Mouse (Mus musculus) kidney, postnatal 25 days (tissue): ENCODE results near the gene Fam166b.

Source experiments
- DNase-seq, 2 experiments: peaks; one replicate each; pipeline ENCODE4 v3.0.0; 2021; ENCODE audit warnings: mixed read lengths in 2 of 2

The Fam166b gene

DNA sequence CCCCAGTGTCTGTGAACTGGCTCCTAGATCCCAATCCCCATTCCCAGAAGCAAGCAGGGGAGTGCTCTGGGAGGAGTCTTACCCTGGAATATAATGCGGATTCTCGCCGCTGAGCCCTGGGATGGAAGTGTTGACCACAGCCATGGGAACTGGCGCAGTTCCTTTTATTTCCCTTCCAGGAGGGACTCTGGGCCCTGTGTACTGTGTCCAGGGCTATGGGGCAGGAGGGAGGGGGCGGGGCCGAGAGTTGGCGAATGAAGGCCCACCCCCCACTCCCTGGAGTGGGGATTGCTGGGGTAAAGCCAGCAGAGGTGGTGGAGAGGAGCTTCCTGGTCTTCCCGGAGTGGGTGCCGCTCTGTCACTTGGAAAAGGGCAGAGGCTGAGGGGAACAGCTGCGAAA, at the start of gene Fam166b:
TSS of gene Fam166b (minus strand) at position 189 of the 400 bp plus-strand sequence.
- peak; percentile 32 to 71 for DNase-seq

- no peak for DNase-seq
These were observed 49.6 kb upstream of the Fam166b start for GRCm38 (mm10) chr4:43478534-43478858.

GRCm38 (mm10) chr4:43477857-43478533, 49.1 kb upstream of the Fam166b start:
- DNase-seq = peak; percentile 91 to 93

DNA sequence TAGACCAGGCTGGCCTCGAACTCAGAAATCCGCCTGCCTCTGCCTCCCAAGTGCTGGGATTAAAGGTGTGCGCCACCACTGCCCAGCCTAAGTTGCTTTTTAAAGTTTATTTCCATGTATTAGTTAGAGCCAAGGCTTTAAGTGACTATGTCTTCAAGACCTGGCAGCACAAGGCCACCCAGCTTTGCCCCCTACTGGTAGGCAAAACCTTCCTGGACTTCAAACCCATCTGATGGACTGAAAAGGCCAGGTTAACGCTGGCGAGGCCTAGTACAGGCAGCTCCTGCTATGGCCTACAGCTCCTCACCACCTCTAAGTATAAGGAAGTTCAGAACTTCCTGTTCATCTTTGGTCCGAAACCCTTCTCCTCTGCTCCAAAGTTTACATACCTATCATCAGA, 47.7 kb upstream of the Fam166b start:
- peak; percentile 47 to 67 for DNase-seq

GRCm38 (mm10) chr4:43473636-43474035, 44.7 kb upstream of the Fam166b start:
- DNase-seq = no peak

DNA sequence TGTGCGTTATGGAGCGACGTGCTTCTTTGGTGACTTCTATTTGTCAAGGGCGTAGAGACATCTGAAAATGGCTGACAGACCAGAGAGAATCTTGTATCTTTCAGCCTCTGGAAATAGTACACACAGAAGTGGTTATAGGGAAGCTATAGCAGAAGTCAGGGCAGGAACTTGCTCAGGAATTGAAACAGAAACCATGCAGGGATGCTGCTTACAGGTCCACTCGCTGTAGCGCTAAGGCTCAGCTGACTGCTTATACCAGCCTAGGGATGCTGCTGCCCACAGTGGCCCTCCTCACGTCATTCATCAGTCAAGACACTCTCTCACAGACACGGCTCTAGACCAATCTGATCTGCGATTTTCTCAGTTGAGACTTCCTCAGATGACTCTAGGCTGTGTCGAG, 41.4 kb upstream of the Fam166b start:
- DNase-seq = no peak

DNA sequence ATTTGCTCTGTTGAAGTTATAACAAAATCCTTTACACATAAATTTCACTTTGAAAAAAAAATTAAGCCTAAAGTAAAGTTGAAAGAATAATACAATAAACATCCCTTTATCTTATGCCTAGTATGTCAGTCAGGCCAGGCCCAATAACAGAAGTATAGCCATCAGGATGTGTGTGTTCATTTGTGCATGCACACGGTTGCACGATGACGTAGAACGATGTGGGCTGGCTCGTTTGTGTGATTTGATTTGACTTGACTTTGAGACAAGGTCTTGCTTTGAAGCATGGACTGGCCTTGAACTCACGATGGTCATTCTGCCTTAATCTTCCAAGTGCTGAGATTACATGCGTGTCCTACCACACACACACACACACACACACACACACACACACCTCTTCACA, 37.9 kb upstream of the Fam166b start:
- DNase-seq = no peak

DNA sequence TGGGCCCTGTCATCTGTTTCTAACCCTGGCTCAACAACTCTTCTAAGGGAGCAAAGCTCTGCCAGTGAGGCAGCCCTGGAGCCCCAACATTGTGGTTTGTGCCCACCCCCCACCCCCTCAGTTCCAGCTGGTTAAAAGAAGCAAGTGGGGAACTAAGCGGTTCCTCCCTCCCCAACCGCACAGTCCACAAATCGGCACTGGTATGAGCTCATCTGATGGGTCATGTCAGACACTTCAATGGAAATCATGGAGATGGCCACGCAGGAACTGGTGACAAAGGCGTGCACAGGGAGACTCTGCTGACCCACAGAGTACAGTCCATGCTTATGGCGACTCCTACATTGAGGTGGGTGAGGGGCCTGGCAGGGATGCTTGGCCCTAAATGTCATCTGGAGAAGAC, 37.0 kb upstream of the Fam166b start:
- no peak for DNase-seq

GRCm38 (mm10) chr4:43463102-43463501, 34.2 kb upstream of the Fam166b start:
- DNase-seq = no peak

- no peak for DNase-seq
These were observed 28.2 kb upstream of the Fam166b start for GRCm38 (mm10) chr4:43457124-43457523.

DNA sequence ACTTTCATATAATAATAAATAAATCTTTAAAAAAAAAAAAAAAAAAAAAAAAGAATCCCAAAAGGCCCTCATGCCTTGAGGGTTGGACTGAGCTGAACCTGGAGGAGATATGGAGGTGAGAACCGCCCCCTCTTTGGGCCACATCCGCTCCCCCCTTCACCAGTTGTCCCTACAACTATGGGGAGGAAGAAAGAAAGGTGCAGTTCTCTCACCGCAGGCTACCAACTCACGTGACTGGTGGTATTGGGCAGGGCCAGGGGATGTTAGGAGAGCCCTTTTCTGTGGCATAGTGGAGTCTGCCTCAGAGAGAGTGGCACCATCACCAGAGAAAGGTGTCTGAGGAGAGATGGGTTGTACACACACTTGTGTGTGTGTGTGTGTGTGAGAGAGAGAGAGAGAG, 27.5 kb upstream of the Fam166b start:
- DNase-seq = no peak

DNA sequence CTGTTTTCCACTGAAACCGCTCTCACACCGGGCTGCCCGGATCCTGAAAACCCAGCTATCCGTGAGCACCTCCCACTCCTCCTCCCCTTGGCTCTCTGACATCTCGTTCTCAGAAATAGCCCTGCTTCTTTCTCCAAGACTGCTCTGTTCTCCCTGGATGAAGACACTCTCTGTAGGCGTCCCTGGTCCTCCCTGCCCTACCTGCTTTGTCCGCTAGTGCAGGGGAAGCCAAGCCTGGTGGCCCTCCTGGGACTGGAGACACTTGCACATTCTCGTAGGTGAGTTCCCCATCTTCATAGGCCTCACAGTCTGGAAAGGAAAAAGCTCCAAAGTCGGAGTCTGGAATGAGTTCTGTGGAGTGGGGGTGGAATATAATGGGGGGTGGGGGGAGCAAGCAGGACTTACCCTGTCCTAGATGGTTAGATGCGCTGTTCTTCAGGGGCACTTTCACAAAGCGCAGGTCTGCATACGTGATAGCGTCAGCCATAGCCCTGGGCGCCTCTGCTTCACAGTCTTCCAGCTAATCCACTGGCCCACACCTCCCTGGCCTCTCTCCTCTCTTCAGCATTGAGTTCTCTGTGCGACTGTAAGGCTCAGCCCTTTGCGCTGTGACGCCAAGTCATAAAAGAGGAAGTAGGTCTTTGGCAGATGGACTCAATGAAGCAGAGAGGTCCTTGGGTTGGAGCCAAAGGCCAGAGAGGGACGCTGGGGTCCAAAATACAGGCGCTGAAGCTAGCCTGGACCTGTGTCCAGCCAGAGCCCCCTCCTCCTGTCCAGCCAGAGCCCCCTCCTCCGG, 25.3 kb upstream of the Fam166b start, which contains the start of gene Cd72:
TSS of gene Cd72 (minus strand) at position 588 of the 796 bp plus-strand sequence.
- no peak for DNase-seq

DNA sequence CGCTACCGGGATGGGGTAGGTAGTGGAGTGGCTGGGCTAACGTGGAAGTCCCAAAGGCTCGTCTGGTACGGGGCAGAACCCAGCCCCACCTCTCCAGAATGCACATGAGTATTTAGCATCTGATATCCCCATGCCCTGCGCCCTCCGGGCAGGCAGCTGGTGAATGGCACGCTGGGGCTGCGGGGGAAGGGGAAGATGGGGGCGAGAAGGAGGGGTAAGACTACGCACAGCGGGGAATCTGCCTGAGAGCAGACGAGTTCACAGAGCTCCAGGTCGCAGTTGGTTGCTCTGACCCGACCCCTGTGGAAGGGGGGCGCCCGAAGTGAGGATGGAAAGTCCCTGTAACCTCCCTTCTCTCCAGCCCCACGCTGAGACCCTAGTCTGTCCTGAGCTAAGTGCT, 24.5 kb upstream of the Fam166b start:
- no peak for DNase-seq

DNA sequence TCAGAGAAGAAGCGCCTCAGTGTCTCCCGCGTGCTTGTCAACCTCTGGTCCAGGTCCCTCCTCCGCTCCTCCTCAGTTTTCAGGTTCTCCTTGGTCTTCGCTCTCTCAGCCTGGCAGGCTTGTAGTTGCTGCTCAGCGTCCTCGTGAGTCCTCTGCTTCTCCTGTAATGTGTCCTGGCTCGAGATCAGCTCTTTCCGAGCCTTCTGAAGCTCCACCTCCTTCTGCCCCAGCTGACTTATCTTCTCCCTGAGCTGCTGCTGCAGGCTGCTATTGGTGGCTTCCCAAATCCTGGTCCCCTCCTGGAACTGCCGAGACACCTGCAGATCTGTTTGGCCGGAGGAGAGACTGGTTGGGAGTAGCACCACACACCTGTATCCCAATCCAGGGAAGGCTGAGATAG, 23.4 kb upstream of the Fam166b start:
- no peak for DNase-seq

- DNase-seq = no peak
These were observed 19.6 kb upstream of the Fam166b start for GRCm38 (mm10) chr4:43448554-43448953.

- DNase-seq = peak in 1 of 2 experiments; percentile 51
These were observed 18.3 kb upstream of the Fam166b start for GRCm38 (mm10) chr4:43447251-43447650.

DNA sequence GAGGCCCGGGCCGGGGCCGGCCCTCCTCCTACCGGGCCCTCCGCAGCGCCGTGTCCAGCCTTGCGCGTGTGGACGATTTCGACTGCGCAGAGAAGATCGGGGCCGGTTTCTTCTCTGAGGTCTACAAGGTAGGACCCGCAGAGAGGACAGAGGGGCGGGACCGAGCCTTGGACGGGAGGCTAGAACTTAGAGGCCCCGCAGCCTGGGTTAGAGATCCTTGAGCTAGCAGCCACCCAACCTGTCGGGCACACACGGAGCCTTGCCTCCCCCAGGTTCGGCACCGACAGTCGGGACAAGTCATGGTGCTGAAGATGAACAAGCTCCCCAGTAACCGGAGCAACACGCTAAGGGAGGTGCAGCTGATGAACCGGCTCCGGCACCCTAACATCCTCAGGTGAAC, 14.6 kb upstream of the Fam166b start:
- peak in 1 of 2 experiments; percentile 45 for DNase-seq

GRCm38 (mm10) chr4:43442456-43443361, 13.8 kb upstream of the Fam166b start:
- DNase-seq = peak; percentile 77 to 92

DNA sequence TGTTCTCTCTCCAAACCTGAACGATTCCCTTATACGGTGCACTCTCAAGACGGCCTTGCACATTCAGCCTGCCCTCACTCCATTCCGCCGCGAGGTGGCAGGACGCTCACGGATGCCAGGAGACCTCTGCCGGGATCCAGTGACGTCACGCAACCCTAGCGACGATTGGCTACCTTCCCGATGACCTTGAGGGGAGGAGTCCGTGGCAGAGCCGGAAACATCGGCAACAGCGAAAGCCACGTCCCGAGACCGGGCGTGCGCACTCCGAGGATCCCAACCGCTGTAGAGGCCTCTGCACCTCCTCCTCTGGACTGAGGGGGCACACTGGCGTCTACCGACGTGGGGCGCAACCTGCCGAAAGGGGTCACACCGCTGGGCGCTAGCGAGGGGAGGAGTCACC, 13.1 kb upstream of the Fam166b start:
- DNase-seq = peak; percentile 99 to 100

GRCm38 (mm10) chr4:43441639-43442038, 12.7 kb upstream of the Fam166b start, which contains the start of gene Tesk1:
TSS of gene Tesk1 (plus strand) at chr4:43441939.
- DNase-seq = no peak

- DNase-seq = no peak
These were observed 3.9 kb upstream of the Fam166b start for GRCm38 (mm10) chr4:43432832-43433231.

DNA sequence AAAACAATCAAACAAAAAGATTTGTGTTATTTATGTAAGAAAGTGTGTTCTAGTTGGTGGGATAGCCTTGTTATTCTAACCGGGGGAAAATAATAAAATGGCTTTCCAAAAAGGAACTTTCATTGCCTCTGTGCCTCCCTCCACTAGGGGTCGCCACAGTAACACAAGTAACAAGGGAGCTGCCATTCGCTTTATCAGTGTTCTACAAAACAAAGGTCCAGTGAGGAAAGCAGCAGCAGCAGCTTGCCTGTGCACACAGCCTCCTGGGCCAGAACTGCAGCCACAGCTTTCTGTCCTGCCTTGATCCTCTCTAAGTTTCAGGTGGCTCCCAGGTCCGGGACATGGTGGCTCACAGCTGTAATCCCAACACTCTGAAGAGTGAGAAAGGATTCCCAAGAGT, 2.8 kb upstream of the Fam166b start:
- peak; percentile 90 to 95 for DNase-seq
